Mouse (Mus musculus) brain, embryonic 14.5 days (tissue): ENCODE measurements around the gene Als2. TPM values are rescaled to one million over a fixed set of nuclear protein-coding genes. Genes with fewer than 3 reads are reported as not detected.

ENCODE experiments used
- DNase-seq: peaks from one replicate; pipeline ENCODE4 v3.0.0-alpha.2; 2011; ENCODE audit warnings: low read depth
- CTCF ChIP-seq: fragments of 200-500 bp; IDR thresholded peaks from 2 replicates; pipeline ENCODE4 v1.5.1; 2012; ENCODE audit warnings: inconsistent platforms, mild to moderate bottlenecking, moderate library complexity, borderline replicate concordance; ENCODE audit not compliant: insufficient read depth, insufficient read length; ENCODE audit errors: extremely low read depth
- POLR2A ChIP-seq: fragments of 200-500 bp; IDR thresholded peaks from 2 replicates; pipeline ENCODE4 v1.6.1; 2012; ENCODE audit warnings: mild to moderate bottlenecking, inconsistent platforms, borderline replicate concordance; ENCODE audit not compliant: poor library complexity, insufficient read depth, insufficient read length, severe bottlenecking; ENCODE audit errors: extremely low read depth
- polyA plus RNA-seq: library from polyadenylated mRNA; depleted of rRNA; stranded (reverse); fragments of >200 nt; gene quantifications from 2 replicates; pipeline ENCODE4 v1.2.3, GENCODE M21; 2012

Gene Als2
- polyA plus RNA-seq, 1 experiment, result 20.4 TPM

- TF ChIP-seq CTCF, result no peak
- no peak for TF ChIP-seq POLR2A
- no peak for DNase-seq
Measured at GRCm38 (mm10) chr1:59174514-59175373, 62.3 kb downstream of the Als2 start.

GRCm38 (mm10) chr1:59173023-59173422 lies 64.0 kb downstream of the Als2 start:
- no peak for DNase-seq
- TF ChIP-seq CTCF, result no peak
- TF ChIP-seq POLR2A, result no peak

GRCm38 (mm10) chr1:59171875-59172274 lies 65.2 kb downstream of the Als2 start:
- TF ChIP-seq POLR2A, result no peak
- no peak for TF ChIP-seq CTCF
- no peak for DNase-seq

GRCm38 (mm10) chr1:59170290-59170689 lies 66.7 kb downstream of the Als2 start:
- DNase-seq, result no peak
- TF ChIP-seq CTCF, result no peak
- TF ChIP-seq POLR2A, result no peak

- DNase-seq, result no peak
- TF ChIP-seq POLR2A (no peak), CTCF (no peak)
Measured at GRCm38 (mm10) chr1:59169586-59169985, 67.4 kb downstream of the Als2 start.

- no peak for TF ChIP-seq POLR2A
Measured at GRCm38 (mm10) chr1:59168556-59168955, 68.5 kb downstream of the Als2 start.

GRCm38 (mm10) chr1:59167654-59168425 lies 69.2 kb downstream of the Als2 start:
- TF ChIP-seq POLR2A (no peak), CTCF (no peak)
- DNase-seq, result no peak

More at GRCm38 (mm10) chr1:59168556-59168955, 68.5 kb downstream of the Als2 start:
- DNase-seq, result no peak

- DNase-seq, result no peak
- TF ChIP-seq POLR2A (no peak), CTCF (no peak)
Measured at GRCm38 (mm10) chr1:59166232-59166905, 70.7 kb downstream of the Als2 start.

- peak; percentile 31 for DNase-seq
- TF ChIP-seq CTCF (no peak), POLR2A (no peak)
Measured at GRCm38 (mm10) chr1:59163918-59164317, 73.1 kb downstream of the Als2 start.

- peak; percentile 26 for DNase-seq
- TF ChIP-seq CTCF, result no peak
- TF ChIP-seq POLR2A, result no peak
Measured at GRCm38 (mm10) chr1:59163030-59163461, 74.0 kb downstream of the Als2 start, which contains the start of gene Mpp4. Mpp4 (minus strand) TSS chr1:59163389.

GRCm38 (mm10) chr1:59162309-59163024 lies 74.6 kb downstream of the Als2 start:
- TF ChIP-seq CTCF (no peak), POLR2A (no peak)
- peak; percentile 3 for DNase-seq

- no peak for TF ChIP-seq POLR2A
- no peak for TF ChIP-seq CTCF
- no peak for DNase-seq
Measured at GRCm38 (mm10) chr1:59161396-59161795, 75.6 kb downstream of the Als2 start.
